Mouse (Mus musculus): Measurements from ENCODE around the gene Egln1.

The Egln1 gene

DNA sequence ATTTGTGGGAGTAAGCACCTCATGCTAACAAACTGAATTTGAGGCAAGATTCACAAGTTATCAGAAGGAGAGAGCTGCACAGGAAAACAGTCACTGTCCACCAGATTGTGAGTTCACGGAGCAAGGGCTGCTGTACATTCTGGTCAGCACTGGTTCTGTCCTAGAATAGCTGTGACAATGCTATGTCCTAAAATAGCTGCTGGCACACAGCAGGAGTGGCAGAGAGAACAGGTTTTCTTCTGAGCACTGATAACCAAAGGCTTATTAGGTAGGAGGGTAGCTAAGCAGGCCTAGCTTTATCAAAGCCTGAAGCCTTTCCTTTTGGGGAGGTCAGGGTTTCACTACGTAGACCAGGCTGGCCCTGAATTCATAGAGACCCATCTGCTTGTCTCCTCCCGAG, 88.9 kb downstream of the Egln1 start:
- in situ Hi-C loops (cut with MseI, MboI) = no loop called here

DNA sequence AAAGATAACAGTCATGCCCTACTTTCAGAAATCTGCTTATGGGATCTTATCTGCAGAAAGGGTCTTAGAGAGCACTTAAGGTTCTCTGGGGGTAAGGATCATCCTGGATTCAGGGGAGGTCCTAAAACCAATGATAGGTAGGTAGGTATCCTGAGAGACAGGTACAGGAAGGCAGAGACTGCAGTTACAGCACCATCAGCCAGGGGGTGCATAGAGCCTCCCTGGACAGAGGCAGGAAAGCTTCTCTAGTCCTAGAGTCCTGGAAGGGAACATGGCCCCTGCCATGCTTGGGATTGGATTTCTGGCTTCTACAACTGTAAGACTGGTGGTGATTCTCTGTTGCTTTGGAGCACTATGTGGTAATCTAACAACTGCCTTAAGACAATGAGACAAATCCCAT, 89.7 kb downstream of the Egln1 start:
- in situ Hi-C loops (cut with MseI, MboI) = no loop called here
